Mouse (Mus musculus) erythroblast, embryonic 14.5 days (primary cell): ENCODE data around the gene D630039A03Rik.

ENCODE experiments used
- GATA1 ChIP-seq: IDR thresholded peaks from 2 replicates; pipeline ENCODE4 v1.6.1; 2012; ENCODE audit warnings: low read length, inconsistent platforms, mixed read lengths
- TAL1 ChIP-seq: IDR thresholded peaks from 3 replicates; pipeline ENCODE4 v1.6.1; 2012; ENCODE audit warnings: low read length, inconsistent platforms, mixed read lengths

DNA sequence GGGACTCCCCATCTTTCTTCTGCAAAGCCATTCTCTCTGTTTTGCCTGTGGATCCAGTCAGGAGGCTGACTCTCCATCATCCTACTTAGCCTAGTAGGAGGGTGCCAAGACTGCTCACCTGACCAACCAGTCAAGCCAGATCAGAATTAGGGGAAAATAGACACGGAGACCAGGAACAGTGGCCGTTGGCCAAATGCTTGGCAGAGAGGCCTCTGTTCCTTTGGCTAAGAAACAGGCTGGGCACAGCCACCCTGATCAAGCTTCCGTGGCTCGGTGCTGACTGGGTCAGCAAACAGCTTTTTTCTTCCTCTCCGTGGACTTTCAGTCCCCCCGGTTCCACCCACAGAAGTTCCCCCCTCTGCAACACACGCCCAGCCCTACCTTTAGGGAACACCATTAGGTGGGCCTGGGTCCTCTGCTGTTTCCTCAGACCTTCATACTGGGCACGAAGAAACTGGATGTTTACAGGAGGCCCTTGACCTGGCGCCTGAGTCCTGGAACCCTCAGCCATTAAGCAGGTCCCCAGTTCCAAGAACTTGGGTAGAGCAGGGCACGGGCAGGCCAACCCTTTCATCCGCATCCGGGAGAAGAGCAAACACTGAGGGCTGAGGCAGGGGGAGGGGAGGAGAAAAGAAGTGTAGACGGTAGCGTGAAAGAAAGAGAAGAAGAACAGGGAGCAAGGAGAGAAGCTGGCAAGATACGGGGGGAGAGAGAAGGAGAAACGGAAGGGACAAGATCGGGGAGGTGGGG is 706 bp downstream of the D630039A03Rik start:
- no peak for TF ChIP-seq GATA1
- no peak for TF ChIP-seq TAL1
